Mouse (Mus musculus): Measurements from ENCODE around the gene Fam102b. TPM values are rescaled to one million over a fixed set of nuclear protein-coding genes. Genes with fewer than 3 reads are reported as not detected.

Fam102b gene
- total and polyA plus RNA-seq, 3 experiments = 0.01 to 0.15 (median 0.11) TPM

DNA sequence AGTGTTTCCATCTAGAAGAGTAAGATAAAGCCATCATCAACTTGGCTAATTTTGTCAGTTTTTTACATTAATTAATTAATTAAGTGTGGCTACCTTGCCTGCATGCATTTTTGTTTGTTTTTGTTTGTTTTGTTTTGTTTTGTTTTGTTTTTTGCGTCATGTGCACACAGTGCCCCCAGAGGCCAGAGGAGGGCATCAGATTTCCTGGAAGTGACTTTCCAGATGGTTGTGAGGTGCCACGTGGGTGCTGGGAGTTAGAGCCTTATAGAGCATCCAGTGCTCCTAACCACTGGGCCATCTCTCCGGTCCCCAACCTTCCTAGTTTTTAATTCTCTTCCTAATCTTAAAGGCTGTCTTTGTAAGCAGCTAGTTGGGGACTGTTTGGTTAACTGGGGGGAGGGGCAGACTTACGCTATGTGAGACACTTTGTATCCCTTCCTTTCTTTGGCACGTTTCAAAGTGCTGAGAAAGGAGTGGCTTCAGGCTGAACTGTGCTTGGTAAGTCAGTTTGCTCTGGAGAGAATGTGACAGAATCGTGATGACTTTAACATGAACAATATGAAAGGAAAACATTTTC, 20.4 kb upstream of the Fam102b start:
- TF ChIP-seq TAL1 (conservative IDR thresholded peaks at IDR 0.05; ENCODE audit: low read depth, low read length) (no peak), CTCF (IDR thresholded peaks at IDR 0.05; ENCODE audit: low read depth, low read length) (no peak), GATA2 (IDR thresholded peaks at IDR 0.05; ENCODE audit: borderline replicate concordance, low read depth, low read length) (no peak), POLR2AphosphoS5 (IDR thresholded peaks at IDR 0.05; ENCODE audit: insufficient replicate concordance, low read depth, low read length) (no peak), GATA1 (IDR thresholded peaks at IDR 0.05; ENCODE audit: borderline replicate concordance, low read length) (no peak)
- Histone ChIP-seq H3K27me3 (ENCODE audit: insufficient read depth, low read length) (no peaks in the 10 kb centered on the region), H3K9me3 (replicated peaks) (no peaks in the 10 kb centered on the region), H3K4me1 (ENCODE audit: insufficient read depth, low read depth, low read length) (no peaks in the 10 kb centered on the region), H3K4me3 (ENCODE audit: low read depth, low read length) (no peak overlapping the region), H3K36me3 (replicated peaks) (no peaks in the 10 kb centered on the region)
- no peak for DNase-seq (ENCODE audit: low spot score)
- ATAC-seq (ENCODE audit: extremely low read depth, insufficient number of reproducible peaks, low FRiP score, poor library complexity, severe bottlenecking) = no peak

DNA sequence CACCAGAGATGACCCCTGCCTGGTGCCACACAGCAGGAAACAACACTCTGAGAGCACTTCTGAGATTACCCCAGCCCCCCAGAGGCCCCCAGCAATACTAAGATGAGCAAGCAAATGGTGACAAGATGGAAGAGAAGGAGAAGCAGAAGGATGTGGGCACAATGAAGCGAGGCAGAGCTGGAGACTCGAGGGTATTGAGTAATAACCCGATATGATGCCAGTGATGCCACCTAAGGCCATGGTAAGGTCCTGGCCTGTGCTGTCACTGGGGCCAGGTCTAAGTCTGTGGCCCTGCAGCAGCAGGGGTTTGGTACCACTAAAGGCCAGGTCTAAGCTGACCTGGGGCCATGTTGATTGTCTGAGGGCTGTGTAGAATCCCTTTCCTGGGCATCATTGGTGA, 19.0 kb upstream of the Fam102b start:
- ATAC-seq (ENCODE audit: extremely low read depth, insufficient number of reproducible peaks, low FRiP score, poor library complexity, severe bottlenecking) = no peak
- TF ChIP-seq GATA1 (IDR thresholded peaks at IDR 0.05; ENCODE audit: borderline replicate concordance, low read length) (no peak), TAL1 (conservative IDR thresholded peaks at IDR 0.05; ENCODE audit: low read depth, low read length) (no peak), CTCF (IDR thresholded peaks at IDR 0.05; ENCODE audit: low read depth, low read length) (no peak)
- Histone ChIP-seq H3K9me3 (replicated peaks) (no peaks in the 10 kb centered on the region), H3K4me1 (ENCODE audit: insufficient read depth, low read depth, low read length) (no peaks in the 10 kb centered on the region), H3K27me3 (ENCODE audit: insufficient read depth, low read length) (no peaks in the 10 kb centered on the region), H3K4me3 (ENCODE audit: low read depth, low read length) (no peak overlapping the region), H3K36me3 (replicated peaks) (no peaks in the 10 kb centered on the region)
- no peak for DNase-seq (ENCODE audit: low spot score)

DNA sequence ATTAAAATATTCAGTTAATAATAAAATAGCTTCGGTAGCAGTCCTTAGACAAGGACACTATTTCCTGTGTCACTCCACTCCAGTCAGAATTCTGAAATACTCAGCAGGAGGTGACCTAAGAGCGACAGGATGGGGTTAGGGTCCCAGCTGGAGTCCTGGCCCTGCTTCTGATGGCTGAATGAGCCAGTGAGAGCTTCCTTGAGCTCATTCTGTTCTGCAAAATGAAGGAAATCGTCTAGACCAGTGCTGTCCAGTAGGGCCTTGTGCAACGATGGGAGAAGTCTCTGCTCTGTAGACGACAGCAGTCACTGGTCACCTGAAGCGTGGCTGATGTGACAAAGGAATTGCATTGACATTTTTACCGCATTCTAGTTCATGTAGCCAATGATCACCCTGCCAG, 16.0 kb upstream of the Fam102b start:
- Histone ChIP-seq H3K27me3 (ENCODE audit: insufficient read depth, low read length) (no peaks in the 10 kb centered on the region), H3K36me3 (replicated peaks) (no peaks in the 10 kb centered on the region), H3K9me3 (replicated peaks) (no peaks in the 10 kb centered on the region), H3K4me3 (ENCODE audit: low read depth, low read length) (no peak overlapping the region), H3K4me1 (ENCODE audit: insufficient read depth, low read depth, low read length) (no peaks in the 10 kb centered on the region)
- no peak for DNase-seq (ENCODE audit: low spot score)
- ATAC-seq (ENCODE audit: extremely low read depth, insufficient number of reproducible peaks, low FRiP score, poor library complexity, severe bottlenecking) = no peak
- TF ChIP-seq GATA1 (IDR thresholded peaks at IDR 0.05; ENCODE audit: borderline replicate concordance, low read length) = no peak
- TF ChIP-seq GATA2 (IDR thresholded peaks at IDR 0.05; ENCODE audit: borderline replicate concordance, low read depth, low read length) = no peak
- no peak for TF ChIP-seq TAL1 (conservative IDR thresholded peaks at IDR 0.05; ENCODE audit: low read depth, low read length)
- TF ChIP-seq POLR2AphosphoS5 (IDR thresholded peaks at IDR 0.05; ENCODE audit: insufficient replicate concordance, low read depth, low read length) = no peak
- no peak for TF ChIP-seq CTCF (IDR thresholded peaks at IDR 0.05; ENCODE audit: low read depth, low read length)

DNA sequence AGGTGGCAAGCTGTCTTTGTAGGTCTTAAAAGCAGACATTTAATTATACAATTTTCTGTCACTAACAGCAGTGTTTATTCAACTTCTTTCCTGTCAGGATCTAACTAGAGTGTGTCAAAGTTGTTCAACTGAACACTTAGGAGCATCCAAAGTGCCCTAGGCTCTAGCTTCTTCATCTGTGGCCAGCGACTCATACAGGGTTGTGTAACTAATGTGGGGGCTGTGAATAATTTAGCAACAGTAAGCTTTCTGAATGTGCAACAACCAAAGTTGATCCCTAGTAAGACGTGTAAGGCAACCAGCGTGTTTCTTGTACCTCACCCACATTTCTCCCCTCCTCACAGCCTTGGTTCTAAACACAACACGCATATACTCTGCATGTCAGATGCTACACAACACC, 13.5 kb upstream of the Fam102b start:
- no peak for DNase-seq (ENCODE audit: low spot score)

DNA sequence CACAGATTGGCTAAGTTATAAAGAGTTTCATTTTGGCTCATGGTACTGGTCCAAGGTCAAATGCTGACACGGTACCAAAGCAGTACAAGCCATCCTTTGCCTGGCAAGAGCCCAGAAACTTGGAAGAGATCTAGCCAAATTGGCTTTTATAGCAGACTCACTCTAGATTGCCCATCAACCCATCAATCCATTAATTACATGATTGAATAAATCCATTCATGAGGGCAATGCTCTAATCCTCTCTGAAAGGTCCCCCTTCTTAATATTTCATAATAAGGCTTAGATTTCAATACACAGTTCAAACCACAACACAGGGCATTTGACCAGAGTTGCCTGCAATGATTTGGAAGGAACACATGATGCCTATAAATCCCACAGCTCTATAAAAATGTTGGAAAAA, 7.0 kb upstream of the Fam102b start:
- H3K4me1 ChIP-seq (ENCODE audit: insufficient read depth, low read depth, low read length) = no peaks in the 10 kb centered on the region
- DNase-seq (ENCODE audit: low spot score) = no peak
- H3K9me3 ChIP-seq (replicated peaks) = no peaks in the 10 kb centered on the region
- no peak for ATAC-seq (ENCODE audit: extremely low read depth, insufficient number of reproducible peaks, low FRiP score, poor library complexity, severe bottlenecking)
- H3K4me3 ChIP-seq (ENCODE audit: low read depth, low read length) = no peak overlapping the region
- no peaks in the 10 kb centered on the region for H3K27me3 ChIP-seq (ENCODE audit: insufficient read depth, low read length)
- H3K36me3 ChIP-seq (replicated peaks) = no peaks in the 10 kb centered on the region
- TF ChIP-seq POLR2AphosphoS5 (IDR thresholded peaks at IDR 0.05; ENCODE audit: insufficient replicate concordance, low read depth, low read length) = no peak

More for the DNA sequence above, 13.5 kb upstream of the Fam102b start:
- H3K27me3 ChIP-seq (ENCODE audit: insufficient read depth, low read length) = no peaks in the 10 kb centered on the region
- H3K4me3 ChIP-seq (ENCODE audit: low read depth, low read length) = no peak overlapping the region
- H3K4me1 ChIP-seq (ENCODE audit: insufficient read depth, low read depth, low read length) = no peaks in the 10 kb centered on the region
- no peaks in the 10 kb centered on the region for H3K9me3 ChIP-seq (replicated peaks)
- H3K36me3 ChIP-seq (replicated peaks) = no peaks in the 10 kb centered on the region
- no peak for ATAC-seq (ENCODE audit: extremely low read depth, insufficient number of reproducible peaks, low FRiP score, poor library complexity, severe bottlenecking)
- no peak for TF ChIP-seq TAL1 (conservative IDR thresholded peaks at IDR 0.05; ENCODE audit: low read depth, low read length)
- no peak for TF ChIP-seq GATA2 (IDR thresholded peaks at IDR 0.05; ENCODE audit: borderline replicate concordance, low read depth, low read length)
- TF ChIP-seq CTCF (IDR thresholded peaks at IDR 0.05; ENCODE audit: low read depth, low read length) = no peak
- TF ChIP-seq GATA1 (IDR thresholded peaks at IDR 0.05; ENCODE audit: borderline replicate concordance, low read length) = no peak
- TF ChIP-seq POLR2AphosphoS5 (IDR thresholded peaks at IDR 0.05; ENCODE audit: insufficient replicate concordance, low read depth, low read length) = no peak

DNA sequence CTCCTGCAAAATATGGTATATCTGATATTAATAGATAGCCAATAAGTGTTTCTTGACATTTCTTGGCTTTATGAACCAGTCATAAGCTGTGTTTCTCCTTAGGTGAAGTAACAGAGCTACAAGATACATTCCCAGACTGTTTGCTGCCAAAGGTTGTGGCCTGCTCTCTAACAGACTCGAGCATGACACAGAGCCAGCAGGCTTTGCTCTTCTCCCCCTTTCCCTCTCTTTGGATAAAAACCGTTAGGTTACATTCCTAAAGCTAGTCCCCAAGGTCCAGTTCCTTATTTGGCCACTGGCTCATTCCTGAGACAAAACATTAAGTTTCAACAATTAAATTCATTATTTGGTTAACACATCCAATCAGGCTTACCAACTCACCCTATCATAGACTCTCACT, 4.9 kb upstream of the Fam102b start:
- no peaks in the 10 kb centered on the region for H3K27me3 ChIP-seq (ENCODE audit: insufficient read depth, low read length)
- no peak for ATAC-seq (ENCODE audit: extremely low read depth, insufficient number of reproducible peaks, low FRiP score, poor library complexity, severe bottlenecking)
- H3K36me3 ChIP-seq (replicated peaks) = no peaks in the 10 kb centered on the region
- peaks cover 4% of the 10 kb centered on the region for H3K9me3 ChIP-seq (replicated peaks)
- no peaks in the 10 kb centered on the region for H3K4me1 ChIP-seq (ENCODE audit: insufficient read depth, low read depth, low read length)
- TF ChIP-seq TAL1 (conservative IDR thresholded peaks at IDR 0.05; ENCODE audit: low read depth, low read length) (no peak), CTCF (IDR thresholded peaks at IDR 0.05; ENCODE audit: low read depth, low read length) (no peak), POLR2AphosphoS5 (IDR thresholded peaks at IDR 0.05; ENCODE audit: insufficient replicate concordance, low read depth, low read length) (no peak), GATA1 (IDR thresholded peaks at IDR 0.05; ENCODE audit: borderline replicate concordance, low read length) (no peak), GATA2 (IDR thresholded peaks at IDR 0.05; ENCODE audit: borderline replicate concordance, low read depth, low read length) (no peak)
- no peak for DNase-seq (ENCODE audit: low spot score)
- no peak overlapping the region for H3K4me3 ChIP-seq (ENCODE audit: low read depth, low read length)

DNA sequence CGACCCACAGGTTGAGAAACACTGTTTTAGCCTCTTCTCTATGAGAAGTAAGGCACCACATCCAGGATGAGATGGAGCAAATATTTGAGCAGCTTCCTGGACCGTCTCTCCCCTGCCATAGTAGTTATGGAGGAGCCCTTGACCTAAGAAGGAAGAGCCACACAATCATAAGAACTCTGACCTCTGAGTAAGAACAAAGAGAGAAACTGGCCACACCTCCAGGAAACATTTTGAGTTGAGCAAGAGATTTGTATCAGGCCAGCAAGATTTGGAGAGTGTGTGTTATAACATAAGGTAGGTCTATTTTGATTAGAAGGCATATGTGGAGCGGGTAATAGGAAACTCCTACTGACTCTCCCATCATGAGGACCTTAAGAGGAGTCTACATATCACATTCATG, 4.2 kb upstream of the Fam102b start:
- TF ChIP-seq CTCF (IDR thresholded peaks at IDR 0.05; ENCODE audit: low read depth, low read length) (no peak), TAL1 (conservative IDR thresholded peaks at IDR 0.05; ENCODE audit: low read depth, low read length) (no peak), GATA1 (IDR thresholded peaks at IDR 0.05; ENCODE audit: borderline replicate concordance, low read length) (no peak), POLR2AphosphoS5 (IDR thresholded peaks at IDR 0.05; ENCODE audit: insufficient replicate concordance, low read depth, low read length) (no peak), GATA2 (IDR thresholded peaks at IDR 0.05; ENCODE audit: borderline replicate concordance, low read depth, low read length) (no peak)

More for the DNA sequence above, 4.2 kb upstream of the Fam102b start:
- DNase-seq (ENCODE audit: low spot score) (no peak), ATAC-seq (ENCODE audit: extremely low read depth, insufficient number of reproducible peaks, low FRiP score, poor library complexity, severe bottlenecking) (no peak)
- Histone ChIP-seq H3K4me3 (ENCODE audit: low read depth, low read length) (no peak overlapping the region), H3K9me3 (replicated peaks) (peaks cover 10% of the 10 kb centered on the region), H3K36me3 (replicated peaks) (no peaks in the 10 kb centered on the region), H3K4me1 (ENCODE audit: insufficient read depth, low read depth, low read length) (no peaks in the 10 kb centered on the region), H3K27me3 (ENCODE audit: insufficient read depth, low read length) (no peaks in the 10 kb centered on the region)
